Mouse (Mus musculus): ENCODE measurements around the gene Prpf18.
A peak's percentile ranks its signal among the peaks of the same experiment; 100 is the strongest.

The Prpf18 gene

GRCm38 (mm10) chr2:4573386-4573785, 78.5 kb downstream of the Prpf18 start:
- no peak for DNase-seq

GRCm38 (mm10) chr2:4572498-4573263, 79.2 kb downstream of the Prpf18 start:
- peak; percentile 21 to 58 for DNase-seq
